Mouse (Mus musculus): ENCODE data around the gene Zfp628.

Zfp628 gene

DNA sequence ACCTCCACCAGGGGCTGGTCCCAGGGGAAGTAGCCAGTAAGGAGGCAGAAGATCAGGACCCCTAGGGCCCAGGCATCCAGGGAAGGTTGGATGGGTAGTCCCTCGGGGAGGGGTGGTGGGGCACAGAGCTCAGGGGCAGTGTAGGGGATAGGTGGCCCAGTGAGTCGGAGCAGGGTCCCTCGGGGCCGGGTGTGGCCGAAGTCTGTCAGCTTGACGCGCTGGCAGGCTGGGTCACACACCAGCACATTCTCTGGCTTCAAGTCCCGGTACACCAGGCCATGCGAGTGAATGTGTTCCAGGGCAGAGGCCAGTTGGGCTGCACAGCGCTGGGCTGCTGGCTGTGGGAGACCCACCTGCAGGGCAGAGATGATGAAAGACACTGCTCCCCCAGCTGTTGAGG is 42.3 kb downstream of the Zfp628 start:
- H3K9me3 ChIP-seq (ENCODE audit: low read length), result no peaks in the 10 kb centered on the region
- H3K27me3 ChIP-seq (ENCODE audit: insufficient read depth, low read length), result no peaks in the 10 kb centered on the region; the same call in 1 of the 2 replicates
- H3K4me3 ChIP-seq (replicated peaks; ENCODE audit: low read length), result no peak overlapping the region
- H3K36me3 ChIP-seq (ENCODE audit: insufficient read depth, low read length), result no peaks in the 10 kb centered on the region
- TF ChIP-seq POU5F1 (IDR thresholded peaks at IDR 0.05; ENCODE audit: borderline replicate concordance, low read length) (no peak), CTCF (conservative IDR thresholded peaks at IDR 0.05; ENCODE audit: low read length) (no peak), NANOG (IDR thresholded peaks at IDR 0.05; ENCODE audit: borderline replicate concordance, low read length) (no peak)
- peaks cover 6% of the 10 kb centered on the region for H3K4me1 ChIP-seq (replicated peaks; ENCODE audit: low read depth, low read length)

DNA sequence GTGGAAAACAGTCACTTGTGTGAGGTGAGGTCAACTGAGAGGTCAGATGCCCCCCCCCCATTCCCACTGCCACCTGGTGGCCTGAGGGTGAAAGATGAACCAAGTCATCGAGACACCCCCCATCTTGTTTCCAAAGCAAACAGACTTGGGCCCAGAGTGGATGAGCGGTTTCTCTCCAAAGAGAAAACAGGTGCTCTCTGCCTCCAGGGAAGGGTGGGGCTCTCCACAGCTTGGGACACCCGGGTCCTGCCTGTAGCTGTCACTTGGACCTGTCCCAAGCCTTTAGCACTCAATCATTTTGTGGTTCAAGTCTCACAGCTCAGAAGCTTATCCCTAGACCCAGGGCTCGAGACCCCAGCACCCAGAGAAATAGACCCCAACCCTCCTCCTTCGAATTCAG is 48.5 kb downstream of the Zfp628 start:
- Histone ChIP-seq H3K9me3 (ENCODE audit: low read length) (no peaks in the 10 kb centered on the region), H3K27me3 (ENCODE audit: insufficient read depth, low read length) (peaks cover 18% of the 10 kb centered on the region), H3K4me1 (replicated peaks; ENCODE audit: low read depth, low read length) (peaks cover 21% of the 10 kb centered on the region), H3K4me3 (replicated peaks; ENCODE audit: low read length) (no peak overlapping the region), H3K36me3 (ENCODE audit: insufficient read depth, low read length) (no peaks in the 10 kb centered on the region)
- no peak for TF ChIP-seq CTCF (conservative IDR thresholded peaks at IDR 0.05; ENCODE audit: low read length)

DNA sequence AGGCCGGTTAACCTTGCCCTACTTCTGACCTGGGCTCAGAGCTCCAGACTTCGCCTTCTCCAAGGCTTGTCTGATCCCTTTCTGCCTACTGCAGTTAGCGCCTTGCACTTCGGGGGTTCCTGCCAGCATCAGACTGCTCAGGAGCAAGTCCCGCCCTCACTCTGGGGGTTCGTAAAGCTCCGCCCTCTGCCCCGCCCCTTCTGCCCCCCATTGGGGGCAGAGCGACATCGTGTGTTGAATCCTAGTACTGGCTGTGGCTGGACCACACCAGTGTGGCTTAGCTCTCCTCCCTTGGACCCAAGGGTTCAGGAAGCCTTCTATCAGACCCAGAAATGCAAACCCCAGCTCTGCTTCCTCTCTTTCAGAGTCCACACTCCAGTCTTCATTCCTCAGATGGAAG is 49.3 kb downstream of the Zfp628 start, which contains the start of gene Sbk2:
TSS of gene Sbk2 (minus strand) at position 135 of the 400 bp plus-strand sequence.
- H3K36me3 ChIP-seq (ENCODE audit: insufficient read depth, low read length), result no peaks in the 10 kb centered on the region
- peaks cover 21% of the 10 kb centered on the region for H3K4me1 ChIP-seq (replicated peaks; ENCODE audit: low read depth, low read length)
- TF ChIP-seq POU5F1 (IDR thresholded peaks at IDR 0.05; ENCODE audit: borderline replicate concordance, low read length), result no peak
- peak; percentile 60 for TF ChIP-seq CTCF (conservative IDR thresholded peaks at IDR 0.05; ENCODE audit: low read length)
- no peak for TF ChIP-seq NANOG (IDR thresholded peaks at IDR 0.05; ENCODE audit: borderline replicate concordance, low read length)
- H3K27me3 ChIP-seq (ENCODE audit: insufficient read depth, low read length), result peaks cover 20% of the 10 kb centered on the region
- H3K4me3 ChIP-seq (replicated peaks; ENCODE audit: low read length), result peak within 1 kb of the TSS; percentile 17; the same call in 1 of the 2 replicates
- H3K9me3 ChIP-seq (ENCODE audit: low read length), result no peaks in the 10 kb centered on the region

DNA sequence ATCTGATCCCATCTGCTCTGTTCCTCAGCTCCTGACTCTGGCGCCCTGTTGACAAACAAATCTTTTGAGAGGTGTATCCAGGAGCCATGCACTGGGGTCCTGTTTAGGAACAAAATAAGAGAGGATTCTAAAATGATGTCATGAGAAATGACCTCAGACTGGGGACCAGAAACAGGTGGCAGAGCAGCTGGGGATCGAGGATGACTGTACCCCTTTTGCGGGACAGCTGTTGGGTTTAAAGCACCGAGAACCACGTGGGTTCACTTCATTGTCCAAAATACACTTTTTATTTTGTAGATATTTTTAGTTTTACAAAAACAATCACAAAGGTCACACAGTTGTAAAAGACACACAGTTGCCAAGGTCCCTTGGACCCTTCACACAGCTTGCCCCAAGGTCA is 50.0 kb downstream of the Zfp628 start:
- H3K27me3 ChIP-seq (ENCODE audit: insufficient read depth, low read length), result peaks cover 26% of the 10 kb centered on the region
- no peak overlapping the region for H3K4me3 ChIP-seq (replicated peaks; ENCODE audit: low read length)
- no peaks in the 10 kb centered on the region for H3K9me3 ChIP-seq (ENCODE audit: low read length)
- H3K36me3 ChIP-seq (ENCODE audit: insufficient read depth, low read length), result no peaks in the 10 kb centered on the region
- TF ChIP-seq CTCF (conservative IDR thresholded peaks at IDR 0.05; ENCODE audit: low read length) (no peak), NANOG (IDR thresholded peaks at IDR 0.05; ENCODE audit: borderline replicate concordance, low read length) (no peak), POU5F1 (IDR thresholded peaks at IDR 0.05; ENCODE audit: borderline replicate concordance, low read length) (no peak)
- H3K4me1 ChIP-seq (replicated peaks; ENCODE audit: low read depth, low read length), result peaks cover 21% of the 10 kb centered on the region

DNA sequence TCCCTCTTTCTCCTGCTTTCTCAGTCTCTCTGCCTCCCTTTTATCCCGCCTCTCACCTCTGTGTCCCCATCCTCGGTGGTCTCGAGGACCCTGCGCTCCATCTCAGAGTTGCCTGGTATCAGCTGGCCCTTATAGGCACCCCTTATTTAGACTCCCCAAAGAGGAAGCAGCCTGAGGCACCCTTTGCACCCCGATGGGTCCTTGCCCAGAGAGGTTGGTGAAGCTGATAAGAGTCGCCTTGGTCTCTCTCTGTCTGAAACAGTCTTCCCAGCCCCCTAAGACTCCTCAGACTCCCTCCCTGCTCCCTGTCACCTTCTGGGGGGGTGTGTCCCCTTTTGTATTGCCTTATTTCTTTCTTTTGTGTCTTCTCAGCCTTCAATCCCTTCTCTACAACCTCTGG is 56.1 kb downstream of the Zfp628 start, which contains the start of gene Sbk3:
TSS of gene Sbk3 (minus strand) at position 101 of the 400 bp plus-strand sequence.
- Histone ChIP-seq H3K36me3 (ENCODE audit: insufficient read depth, low read length) (no peaks in the 10 kb centered on the region), H3K4me1 (replicated peaks; ENCODE audit: low read depth, low read length) (no peaks in the 10 kb centered on the region), H3K4me3 (replicated peaks; ENCODE audit: low read length) (no peak within 1 kb of the TSS), H3K9me3 (ENCODE audit: low read length) (no peaks in the 10 kb centered on the region), H3K27me3 (ENCODE audit: insufficient read depth, low read length) (peaks cover 51% of the 10 kb centered on the region)
- TF ChIP-seq NANOG (IDR thresholded peaks at IDR 0.05; ENCODE audit: borderline replicate concordance, low read length) (no peak), CTCF (conservative IDR thresholded peaks at IDR 0.05; ENCODE audit: low read length) (no peak), POU5F1 (IDR thresholded peaks at IDR 0.05; ENCODE audit: borderline replicate concordance, low read length) (no peak)
